Mouse (Mus musculus) neural tube, embryonic 15.5 days (tissue): Measurements from ENCODE around the gene Plekhm1. TPM values are rescaled to one million over a fixed set of nuclear protein-coding genes. Genes with fewer than 3 reads are reported as not detected.
A peak's percentile ranks its signal among the peaks of the same experiment; 100 is the strongest.

Source experiments
- ATAC-seq: fragments of 200-750 bp; cut with Nextera tagmentation; 2 replicates; pipeline ENCODE4 v1.8.0; 2017; ENCODE audit warnings: mild to moderate bottlenecking, moderate TSS enrichment, moderate library complexity; ENCODE audit not compliant: low FRiP score
- H3K27ac ChIP-seq: fragments of 300-500 bp; sonication (generic); replicated peaks from 2 replicates; pipeline ENCODE4 v1.5.1; 2015; ENCODE audit warnings: mild to moderate bottlenecking, inconsistent platforms
- H3K27me3 ChIP-seq: fragments of 300-500 bp; sonication (generic); replicated peaks from 2 replicates; pipeline ENCODE4 v1.6.1; 2015; ENCODE audit warnings: inconsistent platforms
- H3K36me3 ChIP-seq: fragments of 300-500 bp; sonication (generic); 2 replicates; pipeline ENCODE4 v1.6.1; 2015; ENCODE audit warnings: inconsistent platforms
- H3K4me1 ChIP-seq: fragments of 300-500 bp; sonication (generic); 2 replicates; pipeline ENCODE4 v1.6.1; 2015; ENCODE audit warnings: inconsistent platforms
- H3K4me2 ChIP-seq: fragments of 300-500 bp; sonication (generic); 2 replicates; pipeline ENCODE4 v1.6.1; 2015; ENCODE audit warnings: inconsistent platforms, mild to moderate bottlenecking, moderate library complexity
- H3K4me3 ChIP-seq: fragments of 300-500 bp; sonication (generic); replicated peaks from 2 replicates; pipeline ENCODE4 v1.5.1; 2015; ENCODE audit warnings: mild to moderate bottlenecking, inconsistent platforms
- H3K9ac ChIP-seq: fragments of 300-500 bp; sonication (generic); replicated peaks from 2 replicates; pipeline ENCODE4 v1.6.1; 2015; ENCODE audit warnings: mild to moderate bottlenecking, inconsistent platforms
- H3K9me3 ChIP-seq: fragments of 300-500 bp; sonication (generic); replicated peaks from 2 replicates; pipeline ENCODE4 v1.6.1; 2016; ENCODE audit warnings: inconsistent platforms
- WGBS: fragments of 180-500 bp; shearing (Covaris S2); methylation state at CpG from one replicate; pipeline ENCODE4 v1.1.7; 2015; ENCODE audit warnings: mixed read lengths; 5-methylcytosine and 5-hydroxymethylcytosine counted together
- polyA plus RNA-seq: library from polyadenylated mRNA; unstranded; fragments of >200 nt; fragmentation: Nextera tagmentation; extraction: Ambion mirVana; gene quantifications from 2 replicates; pipeline ENCODE4 v1.2.1, GENCODE M21; 2015

Gene Plekhm1
- polyA plus RNA-seq, 1 experiment from 2014 or later, result 8.9 TPM

GRCm38 (mm10) chr11:103370397-103371221, 41.9 kb downstream of the Plekhm1 start:
- H3K9me3 ChIP-seq, result no peaks in the 10 kb centered on the region
- no peak overlapping the region for H3K27ac ChIP-seq
- peaks cover 6% of the 10 kb centered on the region for H3K27me3 ChIP-seq
- H3K4me3 ChIP-seq, result no peak overlapping the region
- WGBS, result 95% methylated on average over 9 of the region's 9 CpGs
- H3K9ac ChIP-seq, result no peak overlapping the region
- peaks cover 47% of the 10 kb centered on the region for H3K36me3 ChIP-seq
- no peak overlapping the region for H3K4me2 ChIP-seq
- H3K4me1 ChIP-seq, result peaks cover 5% of the 10 kb centered on the region; the same call in 1 of the 2 replicates
- ATAC-seq, result no peak

GRCm38 (mm10) chr11:103365530-103365929, 47.0 kb downstream of the Plekhm1 start:
- 97% methylated on average over 4 of the region's 4 CpGs for WGBS
- peaks cover 22% of the 10 kb centered on the region for H3K36me3 ChIP-seq
- ATAC-seq, result no peak
- peaks cover 57% of the 10 kb centered on the region for H3K27me3 ChIP-seq
- H3K9ac ChIP-seq, result no peak overlapping the region
- H3K4me1 ChIP-seq, result peaks cover 33% of the 10 kb centered on the region
- no peak overlapping the region for H3K4me3 ChIP-seq
- no peaks in the 10 kb centered on the region for H3K9me3 ChIP-seq
- H3K27ac ChIP-seq, result no peak overlapping the region
- no peak overlapping the region for H3K4me2 ChIP-seq

- H3K9ac ChIP-seq, result no peak overlapping the region
- no peak overlapping the region for H3K4me3 ChIP-seq
- no peaks in the 10 kb centered on the region for H3K9me3 ChIP-seq
- H3K27ac ChIP-seq, result no peak overlapping the region
- H3K4me1 ChIP-seq, result peaks cover 38% of the 10 kb centered on the region
- H3K4me2 ChIP-seq, result no peak overlapping the region
- H3K27me3 ChIP-seq, result peaks cover 62% of the 10 kb centered on the region
- no peak for ATAC-seq
- 82% methylated on average over 3 of the region's 3 CpGs for WGBS
- peaks cover 17% of the 10 kb centered on the region for H3K36me3 ChIP-seq
Observed at GRCm38 (mm10) chr11:103365022-103365421, 47.5 kb downstream of the Plekhm1 start.

GRCm38 (mm10) chr11:103364335-103364734, 48.2 kb downstream of the Plekhm1 start:
- H3K4me2 ChIP-seq, result no peak overlapping the region
- 53% methylated on average over 5 of the region's 5 CpGs for WGBS
- peaks cover 68% of the 10 kb centered on the region for H3K27me3 ChIP-seq

GRCm38 (mm10) chr11:103363214-103364148, 49.0 kb downstream of the Plekhm1 start, which contains the start of gene Arhgap27:
Arhgap27 (minus strand) TSS chr11:103363692.
- Histone ChIP-seq H3K36me3 (peaks cover 11% of the 10 kb centered on the region), H3K9ac (peak within 1 kb of the TSS; percentile 28; the same call in 1 of the 2 replicates), H3K4me2 (peak within 1 kb of the TSS; percentile 64), H3K27me3 (peaks cover 76% of the 10 kb centered on the region), H3K4me1 (peaks cover 52% of the 10 kb centered on the region), H3K9me3 (no peaks in the 10 kb centered on the region), H3K4me3 (peak within 1 kb of the TSS; percentile 38), H3K27ac (peak within 1 kb of the TSS; percentile 23)
- 2% methylated on average over 34 of the region's 35 CpGs for WGBS
- 0 out of 2 replicates have a peak, but pooled peaks have one; percentile 8 for ATAC-seq

More at GRCm38 (mm10) chr11:103364335-103364734, 48.2 kb downstream of the Plekhm1 start:
- Histone ChIP-seq H3K9me3 (no peaks in the 10 kb centered on the region), H3K4me3 (no peak overlapping the region), H3K4me1 (peaks cover 44% of the 10 kb centered on the region), H3K27ac (no peak overlapping the region), H3K9ac (no peak overlapping the region), H3K36me3 (peaks cover 14% of the 10 kb centered on the region)
- no peak for ATAC-seq

- WGBS, result under 1% methylated on average over 33 of the region's 33 CpGs
- Histone ChIP-seq H3K9me3 (no peaks in the 10 kb centered on the region), H3K4me1 (peaks cover 52% of the 10 kb centered on the region), H3K9ac (peak overlapping the region; percentile 28; the same call in 1 of the 2 replicates), H3K27ac (no peak overlapping the region; the same call in 1 of the 2 replicates), H3K4me2 (peak overlapping the region; percentile 64), H3K4me3 (peak overlapping the region; percentile 38), H3K27me3 (peaks cover 84% of the 10 kb centered on the region), H3K36me3 (peaks cover 11% of the 10 kb centered on the region)
- peak; percentile 4; the same call in 1 of the 2 replicates for ATAC-seq
Observed at GRCm38 (mm10) chr11:103362521-103363181, 49.8 kb downstream of the Plekhm1 start.

GRCm38 (mm10) chr11:103362054-103362432, 50.4 kb downstream of the Plekhm1 start:
- no peaks in the 10 kb centered on the region for H3K9me3 ChIP-seq
- no peak overlapping the region for H3K27ac ChIP-seq
- peaks cover 90% of the 10 kb centered on the region for H3K27me3 ChIP-seq
- peaks cover 52% of the 10 kb centered on the region for H3K4me1 ChIP-seq
- 0 out of 2 replicates have a peak overlapping the region, but pooled peaks have one; percentile 28 for H3K9ac ChIP-seq
- no peak for ATAC-seq
- 1% methylated on average over 13 of the region's 13 CpGs for WGBS
- peak overlapping the region; percentile 38 for H3K4me3 ChIP-seq
- peak overlapping the region; percentile 64 for H3K4me2 ChIP-seq
- H3K36me3 ChIP-seq, result peaks cover 6% of the 10 kb centered on the region

GRCm38 (mm10) chr11:103361396-103362053, 51.0 kb downstream of the Plekhm1 start:
- H3K4me2 ChIP-seq, result peak overlapping the region; percentile 64
- H3K27ac ChIP-seq, result no peak overlapping the region
- peaks cover 1% of the 10 kb centered on the region for H3K36me3 ChIP-seq
- H3K27me3 ChIP-seq, result peaks cover 95% of the 10 kb centered on the region
- no peak for ATAC-seq
- 4% methylated on average over 25 of the region's 25 CpGs for WGBS
- H3K9ac ChIP-seq, result no peak overlapping the region
- peaks cover 52% of the 10 kb centered on the region for H3K4me1 ChIP-seq
- peak overlapping the region; percentile 47 for H3K4me3 ChIP-seq
- no peaks in the 10 kb centered on the region for H3K9me3 ChIP-seq

- Histone ChIP-seq H3K36me3 (no peaks in the 10 kb centered on the region; the same call in 1 of the 2 replicates), H3K4me3 (peak overlapping the region; percentile 47), H3K9me3 (no peaks in the 10 kb centered on the region), H3K27me3 (peaks cover 98% of the 10 kb centered on the region), H3K4me1 (peaks cover 58% of the 10 kb centered on the region), H3K4me2 (peak overlapping the region; percentile 64), H3K9ac (peak overlapping the region; percentile 47), H3K27ac (no peak overlapping the region)
- ATAC-seq, result no peak
- 2% methylated on average over 48 of the region's 48 CpGs for WGBS
Observed at GRCm38 (mm10) chr11:103360661-103361081, 51.8 kb downstream of the Plekhm1 start.

- WGBS, result 1% methylated on average over 60 of the region's 60 CpGs
- Histone ChIP-seq H3K4me3 (peak overlapping the region; percentile 47), H3K27me3 (peaks cover 93% of the 10 kb centered on the region), H3K36me3 (no peaks in the 10 kb centered on the region), H3K4me2 (peak overlapping the region; percentile 64), H3K9ac (peak overlapping the region; percentile 47), H3K9me3 (no peaks in the 10 kb centered on the region), H3K27ac (no peak overlapping the region), H3K4me1 (peaks cover 57% of the 10 kb centered on the region)
- ATAC-seq, result peak; percentile 56
Observed at GRCm38 (mm10) chr11:103359841-103360641, 52.4 kb downstream of the Plekhm1 start.
